ENCODE assay signal across 8 mouse cellular contexts in genomic region chr6:82881485-82882096, GRCm38 (mm10). TPM values are rescaled to one million over a fixed set of nuclear protein-coding genes. Genes with fewer than 3 reads are reported as not detected.
DNase-seq lines count a peak whose midpoint lies in the region; ATAC-seq and TF ChIP-seq lines count a peak whose summit lies in the region.

No protein-coding gene starts in this region.

- no peak overlapping the region for H3K9ac ChIP-seq in embryonic facial prominence, embryonic 11.5 days (replicated peaks; ENCODE audit: low read length)
- H3K9ac ChIP-seq in lung, embryonic 15.5 days, result no peak overlapping the region

- peak; percentile 39; the same call in 1 of the 2 replicates for TF ChIP-seq CTCF in E14TG2a.4 (conservative IDR thresholded peaks at IDR 0.05; ENCODE audit: low read length)
- TF ChIP-seq CTCF in layer of hippocampus, adult 2 months (conservative IDR thresholded peaks at IDR 0.05), result peak; percentile 79

- H3K4me1 ChIP-seq in E14TG2a.4 (replicated peaks; ENCODE audit: low read depth, low read length), result peaks cover 64% of the 10 kb centered on the region
- H3K4me1 ChIP-seq in embryonic facial prominence, embryonic 11.5 days (ENCODE audit: control insufficient read depth, insufficient read depth, low read length), result no peaks in the 10 kb centered on the region
- no peaks in the 10 kb centered on the region for H3K4me1 ChIP-seq in lung, embryonic 15.5 days

- peak overlapping the region; percentile 62 for H3K4me3 ChIP-seq in E14TG2a.4 (replicated peaks; ENCODE audit: low read length)
- H3K4me3 ChIP-seq in embryonic facial prominence, embryonic 11.5 days (ENCODE audit: low read depth, low read length), result no peak overlapping the region
- H3K4me3 ChIP-seq in layer of hippocampus, adult 2 months, result no peak overlapping the region
- H3K4me3 ChIP-seq in lung, embryonic 15.5 days, result no peak overlapping the region

- no peaks in the 10 kb centered on the region for H3K36me3 ChIP-seq in E14TG2a.4 (ENCODE audit: insufficient read depth, low read length)
- no peaks in the 10 kb centered on the region for H3K36me3 ChIP-seq in embryonic facial prominence, embryonic 11.5 days (replicated peaks; ENCODE audit: control insufficient read depth, insufficient read depth, low read depth, low read length)
- H3K36me3 ChIP-seq in lung, embryonic 15.5 days, result no peaks in the 10 kb centered on the region

- H3K4me2 ChIP-seq in embryonic facial prominence, embryonic 11.5 days (ENCODE audit: low read depth, low read length), result no peak overlapping the region
- peak overlapping the region; percentile 44 for H3K4me2 ChIP-seq in lung, embryonic 15.5 days

- ATAC-seq in embryonic facial prominence, embryonic 11.5 days (replicated peaks; ENCODE audit: insufficient number of reproducible peaks, low FRiP score, low TSS enrichment, low read depth), result 0 out of 2 replicates have a peak, but pooled peaks have one; percentile 29
- ATAC-seq in lung, embryonic 15.5 days (ENCODE audit: borderline replicate concordance, extremely low read depth, low FRiP score, low TSS enrichment), result no peak

- DNase-seq in adrenal gland, adult 8-10 months, result peak; percentile 73
- peak; percentile 66 for DNase-seq in embryonic facial prominence, embryonic 11.5 days (ENCODE audit: low spot score)
- DNase-seq in heart, postnatal 10 days, result peak; percentile 79
- DNase-seq in layer of hippocampus, adult 2 months (ENCODE audit: low spot score in 2 of 2), result peak; percentile 34 to 59
- peak; percentile 26 for DNase-seq in right cerebral cortex, adult 18-20 months
- no peak for DNase-seq in natural killer cell, adult 2 months (ENCODE audit: low spot score in 2 of 2)

- 52% methylated on average over 21 of the region's 21 CpGs for WGBS in embryonic facial prominence, embryonic 11.5 days
- 37% methylated on average over 21 of the region's 21 CpGs for WGBS in lung, embryonic 15.5 days

- no peaks in the 10 kb centered on the region; the same call in none of the 2 replicates for H3K9me3 ChIP-seq in E14TG2a.4 (ENCODE audit: low read length)
- no peaks in the 10 kb centered on the region for H3K9me3 ChIP-seq in embryonic facial prominence, embryonic 11.5 days (replicated peaks; ENCODE audit: control insufficient read depth, low read length)
- H3K9me3 ChIP-seq in lung, embryonic 15.5 days, result no peaks in the 10 kb centered on the region

- intact Hi-C loops in heart, postnatal 10 days (cut with DNase I), result loop anchor here (1.0 kb wide), 1 partner anchor 141 kb away; no protein-coding TSS in a partner anchor

- H3K27me3 ChIP-seq in E14TG2a.4 (ENCODE audit: insufficient read depth, low read length), result no peaks in the 10 kb centered on the region
- H3K27me3 ChIP-seq in embryonic facial prominence, embryonic 11.5 days (ENCODE audit: control insufficient read depth, insufficient read depth, low read length), result no peaks in the 10 kb centered on the region
- H3K27me3 ChIP-seq in lung, embryonic 15.5 days, result no peaks in the 10 kb centered on the region

- H3K27ac ChIP-seq in embryonic facial prominence, embryonic 11.5 days (replicated peaks; ENCODE audit: low read depth, low read length), result no peak overlapping the region
- no peak overlapping the region for H3K27ac ChIP-seq in layer of hippocampus, adult 2 months
- H3K27ac ChIP-seq in lung, embryonic 15.5 days, result no peak overlapping the region

RNA-seq across cellular contexts. Expression of gene Sema4f, which starts 58.0 kb away (rescaled TPM):
- total RNA-seq in adrenal gland, adult 8-10 months (2022), result 1 to 10 TPM in 3 of 4 experiments, under 1 TPM in 1; 0.96 to 2.5 (median 1.4) TPM
- 0.97 and 1.3 TPM in 2 replicates for polyA plus RNA-seq in embryonic facial prominence, embryonic 11.5 days (2014; fragmentation: Nextera tagmentation; extraction: Ambion mirVana)
- total RNA-seq in heart, postnatal 10 days (2021), result under 1 TPM; 0.22 to 0.29 TPM
- total RNA-seq in layer of hippocampus, adult 2 months (2021), result 10 to 100 TPM; 41.0 to 44.0 TPM
- 14.0 TPM in 2 replicates for polyA plus RNA-seq in lung, embryonic 15.5 days (2015; fragmentation: Nextera tagmentation; extraction: Ambion mirVana)

Comparison
In these comparisons a context has a peak if more than half of its experiments do, and no peak if none do; other contexts are left out.
1. DNase-seq: peak in adrenal gland, adult 8-10 months (single experiment), embryonic facial prominence, embryonic 11.5 days (single experiment), heart, postnatal 10 days (2 of 2), layer of hippocampus, adult 2 months (2 of 2) and right cerebral cortex, adult 18-20 months (single experiment); none in natural killer cell, adult 2 months (0 of 2).
2. RNA of gene Sema4f, which starts 58.0 kb away (total RNA-seq): 41.0 to 44.0 TPM in layer of hippocampus, adult 2 months; 0.96 to 2.5 TPM in adrenal gland, adult 8-10 months and 0.22 to 0.29 TPM in heart, postnatal 10 days; every median in the first group is over 10 times any median in the second.